In genomic region chr3:27983935-27984577, GRCm38 (mm10) we compare ENCODE assay signal across 9 mouse cellular contexts. TPM values are rescaled to one million over a fixed set of nuclear protein-coding genes. Genes with fewer than 3 reads are reported as not detected.
A peak's percentile ranks its signal among the peaks of the same experiment; 100 is the strongest.
DNase-seq lines count a peak whose midpoint lies in the region; ATAC-seq lines count a peak whose summit lies in the region.
"Had no signal": no experiment of that assay in that cellular context is flagged by ENCODE, and none has a peak within 500 bp of the region (broad histone marks: within the 10 kb centered on the region; RNA-seq: fewer than 3 reads in every experiment).

No protein-coding gene starts in this region.

- no peaks in the 10 kb centered on the region; the same call in 1 of the 2 replicates for H3K4me1 ChIP-seq in erythroblast, embryonic 14.5 days (ENCODE audit: control insufficient read depth)
- peaks cover 11% of the 10 kb centered on the region for H3K4me1 ChIP-seq in intestine, embryonic 15.5 days (replicated peaks)
- H3K4me1 ChIP-seq in limb, embryonic 10.5 days = peaks cover 8% of the 10 kb centered on the region; the same call in 1 of the 2 replicates
- H3K4me1 ChIP-seq in midbrain, embryonic 10.5 days = peaks cover 15% of the 10 kb centered on the region

- H3K27me3 ChIP-seq in erythroblast, embryonic 14.5 days (ENCODE audit: control insufficient read depth) = no peaks in the 10 kb centered on the region
- no peaks in the 10 kb centered on the region for H3K27me3 ChIP-seq in intestine, embryonic 15.5 days (replicated peaks)
- no peaks in the 10 kb centered on the region for H3K27me3 ChIP-seq in limb, embryonic 10.5 days (ENCODE audit: low read depth, poor library complexity, severe bottlenecking)
- H3K27me3 ChIP-seq in midbrain, embryonic 10.5 days (ENCODE audit: low read depth, poor library complexity, severe bottlenecking) = no peaks in the 10 kb centered on the region
- H3K27me3 ChIP-seq: CH12.LX had no signal

- peak overlapping the region; percentile 56 for H3K4me2 ChIP-seq in intestine, embryonic 15.5 days (replicated peaks)

- H3K27ac ChIP-seq in intestine, embryonic 15.5 days = peak overlapping the region; percentile 72; the same call in 1 of the 2 replicates
- no peak overlapping the region for H3K27ac ChIP-seq in limb, embryonic 10.5 days
- H3K27ac ChIP-seq in midbrain, embryonic 10.5 days (replicated peaks) = peak overlapping the region; percentile 69

- peak overlapping the region; percentile 39 for H3K4me3 ChIP-seq in erythroblast, embryonic 14.5 days (replicated peaks)
- H3K4me3 ChIP-seq in intestine, embryonic 15.5 days (replicated peaks) = peak overlapping the region; percentile 40
- H3K4me3 ChIP-seq in limb, embryonic 10.5 days = peak overlapping the region; percentile 34
- peak overlapping the region; percentile 44 for H3K4me3 ChIP-seq in midbrain, embryonic 10.5 days

- H3K36me3 ChIP-seq in erythroblast, embryonic 14.5 days (ENCODE audit: control insufficient read depth) = no peaks in the 10 kb centered on the region
- H3K36me3 ChIP-seq in intestine, embryonic 15.5 days = no peaks in the 10 kb centered on the region
- H3K36me3 ChIP-seq in limb, embryonic 10.5 days = no peaks in the 10 kb centered on the region
- no peaks in the 10 kb centered on the region for H3K36me3 ChIP-seq in midbrain, embryonic 10.5 days

- H3K9me3 ChIP-seq in erythroblast, embryonic 14.5 days (ENCODE audit: control insufficient read depth, low read length) = no peaks in the 10 kb centered on the region
- H3K9me3 ChIP-seq in intestine, embryonic 15.5 days = no peaks in the 10 kb centered on the region
- H3K9me3 ChIP-seq in limb, embryonic 10.5 days (replicated peaks) = no peaks in the 10 kb centered on the region
- H3K9me3 ChIP-seq in midbrain, embryonic 10.5 days (replicated peaks) = no peaks in the 10 kb centered on the region

- no peak for ATAC-seq in erythroblast, adult 5-6 weeks (replicated peaks; ENCODE audit: low FRiP score, poor library complexity, severe bottlenecking)
- ATAC-seq in granulocyte monocyte progenitor cell, adult 5-6 weeks (replicated peaks; ENCODE audit: poor library complexity, severe bottlenecking) = peak; percentile 96
- ATAC-seq in intestine, embryonic 15.5 days = peak; percentile 92

- peak overlapping the region; percentile 11; the same call in 1 of the 2 replicates for H3K9ac ChIP-seq in intestine, embryonic 15.5 days

- 15% methylated on average over 14 of the region's 14 CpGs for WGBS in intestine, embryonic 15.5 days
- WGBS in limb, embryonic 10.5 days = 27% methylated on average over 14 of the region's 14 CpGs
- WGBS in midbrain, embryonic 10.5 days = 25% methylated on average over 14 of the region's 14 CpGs

- peak; percentile 59 for DNase-seq in embryo, embryonic 9.5 days (ENCODE audit: extremely low spot score)
- DNase-seq in limb, embryonic 10.5 days (ENCODE audit: low spot score) = peak; percentile 49
- DNase-seq in midbrain, embryonic 10.5 days (ENCODE audit: low spot score) = peak; percentile 62
- peak; percentile 87 for DNase-seq in skeletal muscle tissue, adult 2 months (ENCODE audit: low read depth, low spot score)

RNA-seq across cellular contexts. Expression of gene Pld1, which starts 45.6 kb away (rescaled TPM):
- not detected in 2 replicates for polyA plus RNA-seq in erythroblast, embryonic 14.5 days (2012)
- 12.7 and 16.7 TPM in 2 replicates for total RNA-seq in erythroblast, adult 5-6 weeks (2015; ENCODE audit: low replicate concordance)
- total RNA-seq in erythroblast, adult 5-6 weeks (2017; ENCODE audit: low replicate concordance) = 2.2 and 3.2 TPM in 2 replicates
- total RNA-seq in granulocyte monocyte progenitor cell, adult 5-6 weeks (2014; fragmentation: Nextera tagmentation) = 8.8 and 9.9 TPM in 2 replicates
- total RNA-seq in granulocyte monocyte progenitor cell, adult 5-6 weeks (2017) = 4.4 and 9.0 TPM in 2 replicates
- 14.9 and 17.0 TPM in 2 replicates for polyA plus RNA-seq in intestine, embryonic 15.5 days (2015; fragmentation: Nextera tagmentation; extraction: Ambion mirVana)
- polyA plus RNA-seq in limb, embryonic 10.5 days (2016; fragmentation: Nextera tagmentation; extraction: Ambion mirVana) = 1.2 and 2.1 TPM in 2 replicates
- 2.2 and 3.2 TPM in 2 replicates for polyA plus RNA-seq in midbrain, embryonic 10.5 days (2016; fragmentation: Nextera tagmentation; extraction: Ambion mirVana)
- total RNA-seq: CH12.LX had no signal
